Mouse (Mus musculus) ES-E14 (cell line): ENCODE data around the gene Mdga1. TPM values are rescaled to one million over a fixed set of nuclear protein-coding genes. Genes with fewer than 3 reads are reported as not detected.

ENCODE experiments used
- DNase-seq: peaks from one replicate; pipeline ENCODE4 v3.0.0-alpha.2; 2013; ENCODE audit warnings: low read depth, low spot score
- H3K27ac ChIP-seq: 2 replicates; pipeline ENCODE4 v1.5.1; 2012; ENCODE audit warnings: low read depth, mild to moderate bottlenecking, low read length, moderate library complexity, mixed read lengths; ENCODE audit not compliant: poor library complexity, insufficient read depth, severe bottlenecking
- H3K36me3 ChIP-seq: 2 replicates; pipeline ENCODE4 v1.6.1; 2012; ENCODE audit warnings: mild to moderate bottlenecking, low read length, moderate library complexity, mixed read lengths; ENCODE audit not compliant: control insufficient read depth, poor library complexity, insufficient read depth, severe bottlenecking
- H3K4me1 ChIP-seq, 2 experiments: fragments of 150-350 bp in 1 of 2; sonication (generic) in 1 of 2; 2 replicates each; pipeline ENCODE4 v1.6.1; 2012; ENCODE audit warnings: low read length in 2 of 2, mild to moderate bottlenecking in 1 of 2, mixed read lengths in 1 of 2; ENCODE audit not compliant: control insufficient read depth in 2 of 2, insufficient read depth in 2 of 2, poor library complexity in 1 of 2
- H3K4me3 ChIP-seq, 2 experiments: fragments of 150-350 bp in 1 of 2; sonication (generic) in 1 of 2; 2 replicates each; pipeline ENCODE4 v1.5.1; 2012; ENCODE audit warnings: low read length in 2 of 2, low read depth in 1 of 2, mild to moderate bottlenecking in 1 of 2, mixed read lengths in 1 of 2; ENCODE audit not compliant: insufficient read depth in 1 of 2, poor library complexity in 1 of 2, severe bottlenecking in 1 of 2
- H3K9ac ChIP-seq: 2 replicates; pipeline ENCODE4 v1.6.1; 2012; ENCODE audit warnings: low read depth, mild to moderate bottlenecking, low read length, mixed read lengths; ENCODE audit not compliant: poor library complexity, insufficient read depth, severe bottlenecking
- H3K9me3 ChIP-seq: fragments of 150-350 bp; sonication (generic); 2 replicates; pipeline ENCODE4 v1.6.1; 2012; ENCODE audit warnings: low read depth, mild to moderate bottlenecking, low read length; ENCODE audit not compliant: control insufficient read depth, insufficient read depth
- CHD2 ChIP-seq: IDR thresholded peaks from 2 replicates; pipeline ENCODE4 v1.6.1; 2014; ENCODE audit warnings: mild to moderate bottlenecking, low read depth, low read length, inconsistent platforms
- HCFC1 ChIP-seq: IDR thresholded peaks from 2 replicates; pipeline ENCODE4 v1.6.1; 2012; ENCODE audit warnings: low read length, inconsistent platforms, borderline replicate concordance; ENCODE audit not compliant: insufficient read depth
- MAFK ChIP-seq: IDR thresholded peaks from 2 replicates; pipeline ENCODE4 v1.6.1; 2014; ENCODE audit warnings: mild to moderate bottlenecking, low read depth, low read length, inconsistent platforms; ENCODE audit not compliant: insufficient read depth
- ZC3H11A ChIP-seq: IDR thresholded peaks from 2 replicates; pipeline ENCODE4 v1.6.1; 2012; ENCODE audit warnings: low read depth, mild to moderate bottlenecking, inconsistent platforms, low read length, borderline replicate concordance
- ZNF384 ChIP-seq: IDR thresholded peaks from 2 replicates; pipeline ENCODE4 v1.6.1; 2012; ENCODE audit warnings: low read depth, low read length, inconsistent platforms
- in situ Hi-C, 2 experiments: fragments of 600-800 bp; cut with MboI; formaldehyde crosslinking; loops; one replicate each; pipeline ENCODE4 v1.15.1; 2025; ENCODE audit warnings: low sequenced_read_pairs in 2 of 2, inconsistent platforms in 1 of 2; ENCODE audit not compliant: unreplicated experiment in 2 of 2
- total RNA-seq: library from RNA; depleted of rRNA; stranded (reverse); fragments of 300-350 nt; gene quantifications from 2 replicates; pipeline ENCODE4 v1.2.3, GENCODE M21; 2012; rRNA removed

Mdga1 gene
- total RNA-seq: 7.1 and 15.4 TPM in 2 replicates

- TF ChIP-seq ZC3H11A (no peak), HCFC1 (no peak), ZNF384 (no peak), CHD2 (no peak), MAFK (no peak)
- Histone ChIP-seq H3K9me3 (no peaks in the 10 kb centered on the region), H3K36me3 (no peaks in the 10 kb centered on the region), H3K27ac (no peak within 1 kb of the TSS), H3K4me3 (no peak within 1 kb of the TSS), H3K9ac (no peak within 1 kb of the TSS), H3K4me1 (peaks cover 2 to 22% of the 10 kb centered on the region in 2 experiments; a peak in 3 of 4 replicates)
- in situ Hi-C loops: no loop called here
- no peak for DNase-seq
Measured at GRCm38 (mm10) chr17:29970037-29970555, at the start of gene Mdga1. Mdga1 (minus strand) TSS chr17:29970087.

DNA sequence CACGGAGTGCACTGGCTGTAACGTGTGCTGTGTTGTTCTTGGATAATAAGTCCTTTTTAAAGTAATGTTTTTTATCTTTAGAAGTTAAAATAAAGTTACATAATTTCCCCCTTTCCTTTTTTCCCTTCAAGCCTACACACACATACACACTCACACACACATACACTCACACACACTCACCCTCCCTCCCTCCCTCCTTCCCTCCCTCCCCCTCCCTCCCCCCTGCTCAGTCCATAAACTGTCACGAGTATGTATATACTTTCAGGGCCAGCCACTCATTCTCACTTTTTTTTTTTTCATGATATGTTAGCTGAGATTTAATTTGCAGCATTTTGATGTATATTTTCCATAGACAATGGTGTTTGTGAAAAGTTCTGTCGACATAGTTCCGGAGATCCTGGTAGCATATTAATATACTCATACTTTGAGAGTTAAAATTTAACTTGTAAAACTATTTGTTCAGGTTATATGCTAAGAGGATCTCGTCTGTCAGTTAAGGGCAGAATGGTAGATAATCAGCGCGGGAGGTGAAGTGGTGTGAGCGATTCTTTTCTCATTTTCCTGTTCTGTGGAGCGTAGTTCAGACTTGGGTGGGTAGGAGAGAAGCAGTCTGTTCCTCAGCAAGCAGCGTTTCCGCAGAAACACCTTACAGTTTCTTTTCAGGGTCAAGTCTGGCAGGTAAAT lies 49.2 kb upstream of the Mdga1 start:
- no peak overlapping the region for H3K4me3 ChIP-seq
- in situ Hi-C loops: no loop called here

DNA sequence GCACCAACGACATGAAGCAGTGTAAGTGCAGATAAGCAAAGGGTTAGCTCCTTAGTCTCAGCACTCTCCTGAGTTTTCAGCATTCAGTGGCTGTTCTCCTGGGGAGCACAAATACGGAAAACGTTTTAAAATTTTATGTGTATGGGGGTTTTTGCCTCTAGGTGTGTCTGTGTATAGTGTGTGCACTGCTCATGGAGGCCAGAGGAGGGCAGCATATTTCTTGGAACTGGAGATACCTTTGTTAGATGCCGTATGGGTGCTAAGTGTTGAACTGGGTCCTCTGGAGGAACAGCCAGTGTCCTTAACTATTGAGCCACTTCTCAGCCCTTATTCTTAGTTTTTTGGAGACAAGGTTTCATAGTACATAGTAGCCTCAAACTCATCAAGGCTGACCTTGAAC lies 44.8 kb upstream of the Mdga1 start:
- Histone ChIP-seq H3K4me1 (0 out of 4 replicates have a peak, but pooled peaks cover 0 to 2% of the 10 kb centered on the region in 2 experiments), H3K9ac (no peak overlapping the region), H3K36me3 (peaks cover 2% of the 10 kb centered on the region; the same call in 1 of the 2 replicates), H3K9me3 (no peaks in the 10 kb centered on the region), H3K27ac (no peak overlapping the region), H3K4me3 (no peak overlapping the region)
- DNase-seq: no peak
- in situ Hi-C loops: no loop called here
- TF ChIP-seq MAFK: no peak

More for the DNA sequence above, 49.2 kb upstream of the Mdga1 start:
- no peaks in the 10 kb centered on the region; the same call in 1 of the 2 replicates for H3K36me3 ChIP-seq
- no peaks in the 10 kb centered on the region for H3K9me3 ChIP-seq
- H3K27ac ChIP-seq: no peak overlapping the region
- 0 out of 4 replicates have a peak, but pooled peaks cover 0 to 2% of the 10 kb centered on the region in 2 experiments for H3K4me1 ChIP-seq
- TF ChIP-seq ZNF384: no peak
- TF ChIP-seq HCFC1: no peak
- no peak for TF ChIP-seq CHD2
- DNase-seq: no peak
- no peak overlapping the region for H3K9ac ChIP-seq

- Histone ChIP-seq H3K4me1 (peaks cover 3 to 11% of the 10 kb centered on the region in 2 experiments; a peak in 1 of 4 replicates), H3K9ac (no peak overlapping the region), H3K4me3 (no peak overlapping the region), H3K9me3 (no peaks in the 10 kb centered on the region), H3K27ac (no peak overlapping the region), H3K36me3 (no peaks in the 10 kb centered on the region; the same call in 1 of the 2 replicates)
- no peak for DNase-seq
- in situ Hi-C loops: no loop called here
- TF ChIP-seq ZC3H11A (no peak), MAFK (no peak), HCFC1 (no peak), CHD2 (no peak), ZNF384 (no peak)
Measured at GRCm38 (mm10) chr17:30008392-30008791, 38.5 kb upstream of the Mdga1 start.

- Histone ChIP-seq H3K9me3 (no peaks in the 10 kb centered on the region), H3K36me3 (no peaks in the 10 kb centered on the region; the same call in 1 of the 2 replicates), H3K4me1 (peaks cover 3 to 11% of the 10 kb centered on the region in 2 experiments; a peak in 1 of 4 replicates), H3K27ac (no peak overlapping the region), H3K4me3 (no peak overlapping the region), H3K9ac (no peak overlapping the region)
- in situ Hi-C loops: no loop called here
- no peak for DNase-seq
- TF ChIP-seq HCFC1 (no peak), ZNF384 (no peak), ZC3H11A (no peak), CHD2 (no peak), MAFK (no peak)
Measured at GRCm38 (mm10) chr17:30007883-30008282, 38.0 kb upstream of the Mdga1 start.
